ENCODE assay signal across 8 mouse cellular contexts in genomic region chr15:80694125-80694910, GRCm38 (mm10). TPM values are rescaled to one million over a fixed set of nuclear protein-coding genes. Genes with fewer than 3 reads are reported as not detected.
A peak's percentile ranks its signal among the peaks of the same experiment; 100 is the strongest.
DNase-seq lines count a peak whose midpoint lies in the region; ATAC-seq and TF ChIP-seq lines count a peak whose summit lies in the region.

No protein-coding gene starts in this region.

- 0 out of 2 replicates have a peak overlapping the region, but pooled peaks have one; percentile 23 for H3K27ac ChIP-seq in forebrain, postnatal 0 days (ENCODE audit: low read depth, low read length)
- no peak overlapping the region for H3K27ac ChIP-seq in kidney, embryonic 14.5 days (ENCODE audit: low read depth, low read length)
- no peak overlapping the region for H3K27ac ChIP-seq in liver, adult 2 months (replicated peaks; ENCODE audit: insufficient read depth, low read depth, low read length)

- H3K79me2 ChIP-seq in liver, adult 2 months (ENCODE audit: control insufficient read depth, insufficient read depth, low read length), result no peaks in the 10 kb centered on the region

- no peaks in the 10 kb centered on the region for H3K27me3 ChIP-seq in forebrain, postnatal 0 days (ENCODE audit: insufficient read depth, low read length)
- no peaks in the 10 kb centered on the region for H3K27me3 ChIP-seq in kidney, embryonic 14.5 days (ENCODE audit: control insufficient read depth, insufficient read depth, low read length)
- no peaks in the 10 kb centered on the region for H3K27me3 ChIP-seq in liver, adult 2 months (ENCODE audit: control insufficient read depth, insufficient read depth, low read length)

- no peaks in the 10 kb centered on the region for H3K36me3 ChIP-seq in forebrain, postnatal 0 days (ENCODE audit: insufficient read depth)
- no peaks in the 10 kb centered on the region for H3K36me3 ChIP-seq in kidney, embryonic 14.5 days (ENCODE audit: control insufficient read depth, insufficient read depth, low read length)
- no peaks in the 10 kb centered on the region for H3K36me3 ChIP-seq in liver, adult 2 months (ENCODE audit: control insufficient read depth, insufficient read depth, low read length)

- no peaks in the 10 kb centered on the region for H3K9me3 ChIP-seq in forebrain, postnatal 0 days (ENCODE audit: low read length)
- no peaks in the 10 kb centered on the region for H3K9me3 ChIP-seq in kidney, embryonic 14.5 days (ENCODE audit: control insufficient read depth, low read length)

- no peak for TF ChIP-seq POLR2A in liver, adult 2 months (IDR thresholded peaks at IDR 0.05; ENCODE audit: extremely low read depth, insufficient read depth, low read length)

- H3K9ac ChIP-seq in forebrain, postnatal 0 days, result peak overlapping the region; percentile 31; the same call in 1 of the 2 replicates
- no peak overlapping the region for H3K9ac ChIP-seq in kidney, embryonic 14.5 days (ENCODE audit: low read depth, low read length)
- H3K9ac ChIP-seq in liver, adult 2 months (ENCODE audit: low read depth, low read length), result no peak overlapping the region

- no peak overlapping the region for H3K4me3 ChIP-seq in forebrain, postnatal 0 days (ENCODE audit: low read depth, low read length)
- H3K4me3 ChIP-seq in kidney, embryonic 14.5 days (ENCODE audit: low read length), result no peak overlapping the region
- no peak overlapping the region for H3K4me3 ChIP-seq in liver, adult 2 months (ENCODE audit: insufficient read depth, low read depth, low read length)

- peak; percentile 76 for DNase-seq in layer of hippocampus, adult 11-12 months (ENCODE audit: low spot score)
- DNase-seq in layer of hippocampus, adult 9-10 months (ENCODE audit: low spot score), result no peak
- DNase-seq in c-Kit-positive CD71-negative TER-119-negative erythroid progenitor cells, embryonic 14.5 days (ENCODE audit: low read depth), result peak; percentile 58
- peak; percentile 89 for DNase-seq in forebrain, postnatal 0 days
- no peak for DNase-seq in liver, adult 2 months (ENCODE audit: extremely low read depth, low read depth, low spot score)
- peak; percentile 44 to 78 for DNase-seq in natural killer cell, adult 2 months (ENCODE audit: low spot score in 2 of 2)
- peak; percentile 45 to 55 for DNase-seq in thymus, adult 18-20 months

- peak overlapping the region; percentile 23 for H3K4me2 ChIP-seq in forebrain, postnatal 0 days (ENCODE audit: low read depth)
- no peak overlapping the region for H3K4me2 ChIP-seq in kidney, embryonic 14.5 days (replicated peaks; ENCODE audit: low read depth, low read length)

- WGBS in forebrain, postnatal 0 days, result 22% methylated on average over 11 of the region's 11 CpGs
- WGBS in kidney, embryonic 14.5 days, result 28% methylated on average over 11 of the region's 11 CpGs
- WGBS in liver, adult 2 months, result 62% methylated on average over 11 of the region's 11 CpGs

- TF ChIP-seq CTCF in forebrain, postnatal 0 days (IDR thresholded peaks at IDR 0.05; ENCODE audit: low read depth), result peak; percentile 89
- peak; percentile 72 for TF ChIP-seq CTCF in liver, adult 2 months (IDR thresholded peaks at IDR 0.05; ENCODE audit: low read depth, low read length)

- peak; percentile 70 for ATAC-seq in forebrain, postnatal 0 days
- peak; percentile 37; the same call in 1 of the 2 replicates for ATAC-seq in kidney, embryonic 14.5 days (ENCODE audit: low FRiP score, low TSS enrichment)

- H3K4me1 ChIP-seq in forebrain, postnatal 0 days (ENCODE audit: insufficient read depth), result peaks cover 12% of the 10 kb centered on the region
- H3K4me1 ChIP-seq in kidney, embryonic 14.5 days (ENCODE audit: control insufficient read depth, insufficient read depth, low read length), result no peaks in the 10 kb centered on the region
- no peaks in the 10 kb centered on the region for H3K4me1 ChIP-seq in liver, adult 2 months (ENCODE audit: control insufficient read depth, insufficient read depth, low read length)

RNA-seq across cellular contexts. Expression of gene Tnrc6b, which starts 16.8 kb away (rescaled TPM):
- 21.8 and 24.0 TPM in 2 replicates for total RNA-seq in forebrain, postnatal 0 days (2014; rRNA removed)
- polyA plus RNA-seq in forebrain, postnatal 0 days (2015; fragmentation: Nextera tagmentation; extraction: Ambion mirVana), result 10.3 and 21.0 TPM in 2 replicates
- polyA plus RNA-seq in kidney, embryonic 14.5 days (2014; fragmentation: Nextera tagmentation; extraction: Ambion mirVana), result 21.9 and 23.2 TPM in 2 replicates
- total RNA-seq in liver, adult 2 months (2014; rRNA removed), result 18.2 and 19.7 TPM in 2 replicates
- 6.1 and 7.3 TPM in 2 replicates for polyA plus RNA-seq in liver, adult 2 months (2012; rRNA removed)

RNA-seq across cellular contexts. Expression of gene Fam83f, which starts 22.7 kb away (rescaled TPM):
- total RNA-seq in forebrain, postnatal 0 days (2014; rRNA removed), result 0.23 and 1.1 TPM in 2 replicates
- polyA plus RNA-seq in forebrain, postnatal 0 days (2015; fragmentation: Nextera tagmentation; extraction: Ambion mirVana), result 0.11 and 0.36 TPM in 2 replicates
- 1.4 and 2.9 TPM in 2 replicates for polyA plus RNA-seq in kidney, embryonic 14.5 days (2014; fragmentation: Nextera tagmentation; extraction: Ambion mirVana)
- total RNA-seq in liver, adult 2 months (2014; rRNA removed), result 0.28 and 0.67 TPM in 2 replicates
- polyA plus RNA-seq in liver, adult 2 months (2012; rRNA removed), result 1.0 and 1.6 TPM in 2 replicates

Comparison
In these comparisons a context has a peak if more than half of its experiments do, and no peak if none do; other contexts are left out.
1. DNase-seq: peak in layer of hippocampus, adult 11-12 months (single experiment), c-Kit-positive CD71-negative TER-119-negative erythroid progenitor cells, embryonic 14.5 days (single experiment), forebrain, postnatal 0 days (single experiment), natural killer cell, adult 2 months (2 of 2) and thymus, adult 18-20 months (2 of 2); none in layer of hippocampus, adult 9-10 months (single experiment) and liver, adult 2 months (single experiment).